Mouse (Mus musculus): ENCODE data around the gene Kif1bp. TPM values are rescaled to one million over a fixed set of nuclear protein-coding genes. Genes with fewer than 3 reads are reported as not detected.

Kif1bp gene
- total RNA-seq, 2 experiments from 2014 or later, result 180 to 185 TPM

DNA sequence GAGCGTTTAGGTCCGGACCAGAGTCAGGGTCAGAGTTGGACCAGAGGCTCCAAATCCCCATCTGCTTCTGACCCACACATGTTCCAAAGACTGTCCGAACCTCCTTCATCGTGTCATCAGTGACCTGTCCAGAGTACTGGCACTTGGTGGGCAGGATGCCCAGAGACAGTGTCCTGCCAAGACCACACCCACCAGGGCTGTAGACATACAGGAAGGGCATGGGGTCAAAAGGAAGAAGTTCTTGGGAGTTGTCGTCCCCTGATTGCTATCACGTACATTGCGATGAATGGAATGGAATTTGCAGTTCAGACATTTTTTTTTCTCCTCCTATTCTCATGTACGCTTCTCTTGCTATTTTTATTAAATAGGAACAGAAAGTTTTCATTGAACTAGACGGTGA lies 48.1 kb downstream of the Kif1bp start:
- intact Hi-C loops (cut with DNase I), result no loop called here
- TF ChIP-seq CTCF (IDR thresholded peaks at IDR 0.05), result no peak
- DNase-seq (ENCODE audit: extremely low spot score in 1 of 2, low spot score in 2 of 2), result no peak
- no peak overlapping the region for H3K4me3 ChIP-seq
- H3K27ac ChIP-seq, result no peak overlapping the region

DNA sequence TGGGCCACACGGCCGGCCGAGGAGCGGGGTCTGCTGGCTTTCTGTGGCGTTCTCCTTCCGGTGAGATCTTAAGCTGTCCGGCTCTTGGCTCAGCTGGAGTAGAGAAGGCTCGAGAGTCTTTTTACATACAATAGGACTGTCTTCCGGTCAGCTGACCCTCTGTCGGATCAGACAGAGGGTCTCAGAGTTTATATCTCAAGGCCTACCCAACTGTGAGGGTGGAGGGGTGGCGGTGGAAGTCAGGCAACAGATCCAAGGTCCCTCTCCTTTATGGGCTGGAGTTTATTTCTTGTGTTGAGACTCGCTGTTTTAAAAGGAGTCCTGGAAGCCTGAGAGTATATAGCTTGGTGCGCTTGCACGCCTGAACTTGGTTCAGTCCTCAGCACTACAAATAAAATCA lies 50.9 kb downstream of the Kif1bp start, which contains the start of gene Srgn:
Srgn (minus strand) TSS at position 101 of the 400 bp plus-strand sequence.
- H3K4me3 ChIP-seq, result no peak within 1 kb of the TSS
- intact Hi-C loops (cut with DNase I), result no loop called here
- TF ChIP-seq CTCF (IDR thresholded peaks at IDR 0.05), result no peak
- DNase-seq (ENCODE audit: extremely low spot score in 1 of 2, low spot score in 2 of 2), result no peak
- no peak within 1 kb of the TSS for H3K27ac ChIP-seq

DNA sequence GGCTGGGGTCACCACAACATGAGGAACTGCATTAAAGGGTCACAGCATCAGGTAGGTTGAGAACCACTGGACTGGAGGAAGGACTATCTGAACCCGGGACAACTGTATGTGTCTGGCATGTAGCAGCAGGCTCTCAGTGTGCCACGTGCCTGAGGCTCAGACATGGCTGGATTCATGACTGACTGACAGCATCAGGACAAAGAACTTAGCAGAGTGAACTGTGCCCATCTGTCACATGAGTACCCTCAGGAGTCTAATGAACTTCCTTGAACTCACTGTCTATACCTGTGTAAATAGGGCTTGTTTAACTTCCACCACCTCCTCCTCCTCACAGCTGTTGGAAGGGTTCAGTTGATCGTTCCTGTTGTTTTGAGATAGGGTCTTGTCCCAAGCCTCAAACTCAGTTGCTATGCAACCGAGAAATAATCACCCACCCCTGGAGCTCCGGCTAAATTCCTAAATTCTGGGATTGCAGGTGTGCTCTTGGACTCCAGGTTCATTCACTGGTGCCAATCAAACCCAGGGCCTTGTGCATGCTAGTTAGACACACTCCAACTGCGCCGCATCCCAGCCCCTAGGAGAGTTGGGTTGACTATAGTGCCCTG lies 55.8 kb downstream of the Kif1bp start:
- intact Hi-C loops (cut with DNase I), result no loop called here
- H3K27ac ChIP-seq, result no peak overlapping the region
- no peak for DNase-seq (ENCODE audit: extremely low spot score in 1 of 2, low spot score in 2 of 2)
- TF ChIP-seq CTCF (IDR thresholded peaks at IDR 0.05), result no peak
- no peak overlapping the region for H3K4me3 ChIP-seq

DNA sequence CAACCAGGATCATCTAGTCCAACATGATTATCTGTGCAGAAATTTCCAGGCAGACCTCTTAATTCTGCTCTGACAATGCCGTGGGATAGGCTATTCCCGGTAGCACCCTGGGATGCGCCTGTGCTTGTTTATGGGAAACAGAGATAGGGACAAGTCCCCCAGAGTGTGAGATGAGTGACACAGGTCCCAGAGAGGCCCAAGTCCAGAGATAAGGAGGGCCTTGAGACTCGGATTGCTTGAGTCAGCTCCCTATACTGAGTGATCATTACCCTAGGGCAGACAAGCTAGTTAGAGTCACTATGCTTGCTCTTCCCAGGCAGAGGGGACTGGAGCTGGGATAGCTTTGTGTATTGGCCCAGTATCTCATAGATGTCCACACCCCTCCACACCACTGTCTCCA lies 56.5 kb downstream of the Kif1bp start:
- TF ChIP-seq CTCF (IDR thresholded peaks at IDR 0.05), result no peak
- DNase-seq (ENCODE audit: extremely low spot score in 1 of 2, low spot score in 2 of 2), result no peak
- no peak overlapping the region for H3K4me3 ChIP-seq
- H3K27ac ChIP-seq, result no peak overlapping the region
- intact Hi-C loops (cut with DNase I), result no loop called here

DNA sequence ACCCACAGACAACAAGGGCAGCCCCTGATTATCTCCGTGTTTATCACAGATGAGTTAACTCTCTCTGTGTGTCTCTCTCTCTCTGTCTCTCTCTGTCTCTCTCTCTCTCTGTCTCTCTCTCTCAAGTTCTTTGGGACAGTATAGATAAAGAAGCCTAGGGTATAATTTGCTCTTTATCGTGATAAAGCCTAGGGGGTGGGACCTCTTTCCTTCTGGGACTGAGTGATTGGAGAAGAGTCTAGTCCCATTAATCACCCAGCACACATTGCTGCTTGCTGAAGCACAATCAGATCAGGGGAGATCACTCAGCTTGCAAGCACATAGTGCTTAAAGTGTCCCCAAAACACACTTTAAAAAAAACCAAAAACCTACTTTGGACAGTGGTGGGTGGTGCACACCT lies 57.3 kb downstream of the Kif1bp start:
- DNase-seq (ENCODE audit: extremely low spot score in 1 of 2, low spot score in 2 of 2), result no peak
- Histone ChIP-seq H3K4me3 (no peak overlapping the region), H3K27ac (no peak overlapping the region)
- TF ChIP-seq CTCF (IDR thresholded peaks at IDR 0.05), result no peak
- intact Hi-C loops (cut with DNase I), result no loop called here

DNA sequence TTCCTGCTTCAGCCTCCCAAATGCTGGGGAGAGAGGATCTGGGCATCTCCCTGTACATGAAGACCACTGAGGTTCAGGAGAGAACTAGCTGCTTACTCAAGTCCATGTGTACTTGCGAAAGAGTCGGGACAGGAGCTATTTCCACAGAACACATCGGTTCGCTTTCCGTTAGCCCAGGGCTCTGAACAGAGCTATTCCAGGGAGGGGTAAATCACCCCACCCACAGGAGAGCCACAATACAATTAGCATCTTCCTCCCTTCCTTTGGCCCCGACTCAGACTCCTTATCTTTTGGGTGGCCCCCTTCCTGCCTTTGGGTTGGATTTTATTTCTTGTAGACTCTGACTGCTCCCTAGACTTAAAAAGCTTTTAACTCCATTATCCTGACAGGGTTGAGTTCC lies 60.7 kb downstream of the Kif1bp start:
- intact Hi-C loops (cut with DNase I), result no loop called here
- no peak for TF ChIP-seq CTCF (IDR thresholded peaks at IDR 0.05)
- DNase-seq (ENCODE audit: extremely low spot score in 1 of 2, low spot score in 2 of 2), result no peak
- Histone ChIP-seq H3K4me3 (no peak overlapping the region), H3K27ac (no peak overlapping the region)

DNA sequence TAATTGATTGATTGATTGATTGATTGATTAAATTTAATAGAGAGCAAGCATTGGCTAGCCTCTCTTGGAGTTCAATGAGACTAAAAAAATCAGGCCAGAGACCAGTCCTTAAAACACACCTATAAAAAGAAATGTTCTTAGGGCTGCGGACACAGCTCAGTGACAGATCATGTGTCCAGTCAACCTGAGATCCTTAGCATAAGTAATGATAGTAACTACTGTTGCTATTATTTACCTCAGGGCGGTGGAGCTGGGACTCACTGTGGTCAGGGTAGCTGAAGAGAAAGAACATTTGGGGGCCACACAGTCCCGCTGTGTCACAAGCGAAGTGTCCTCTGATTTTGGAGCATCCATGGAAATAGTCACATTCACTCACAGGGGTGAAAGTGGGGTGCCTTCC lies 65.4 kb downstream of the Kif1bp start:
- no peak for TF ChIP-seq CTCF (IDR thresholded peaks at IDR 0.05)
- Histone ChIP-seq H3K4me3 (no peak overlapping the region), H3K27ac (no peak overlapping the region)
- intact Hi-C loops (cut with DNase I), result no loop called here
- no peak for DNase-seq (ENCODE audit: extremely low spot score in 1 of 2, low spot score in 2 of 2)

DNA sequence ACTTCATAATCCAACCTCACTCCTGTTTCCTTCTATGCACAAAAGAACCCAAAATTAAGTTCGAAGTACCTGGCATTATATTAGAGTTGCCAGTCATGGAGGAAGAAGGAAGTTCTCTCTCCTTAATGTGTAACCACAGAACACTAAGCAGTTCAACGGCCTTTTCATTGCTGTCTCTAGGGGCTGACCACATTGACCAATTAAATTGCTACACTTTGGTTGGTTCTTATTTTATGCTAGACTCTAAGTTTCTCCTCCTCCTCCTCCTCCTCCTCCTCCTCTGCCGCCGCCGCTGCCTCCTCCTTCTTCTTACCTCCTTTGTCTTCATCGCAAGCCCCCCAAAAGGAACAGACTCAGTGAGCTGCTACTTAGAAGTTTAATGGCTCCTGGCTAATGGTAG lies 66.7 kb downstream of the Kif1bp start:
- TF ChIP-seq CTCF (IDR thresholded peaks at IDR 0.05), result no peak
- Histone ChIP-seq H3K4me3 (no peak overlapping the region), H3K27ac (no peak overlapping the region)
- DNase-seq (ENCODE audit: extremely low spot score in 1 of 2, low spot score in 2 of 2), result no peak
- intact Hi-C loops (cut with DNase I), result no loop called here

DNA sequence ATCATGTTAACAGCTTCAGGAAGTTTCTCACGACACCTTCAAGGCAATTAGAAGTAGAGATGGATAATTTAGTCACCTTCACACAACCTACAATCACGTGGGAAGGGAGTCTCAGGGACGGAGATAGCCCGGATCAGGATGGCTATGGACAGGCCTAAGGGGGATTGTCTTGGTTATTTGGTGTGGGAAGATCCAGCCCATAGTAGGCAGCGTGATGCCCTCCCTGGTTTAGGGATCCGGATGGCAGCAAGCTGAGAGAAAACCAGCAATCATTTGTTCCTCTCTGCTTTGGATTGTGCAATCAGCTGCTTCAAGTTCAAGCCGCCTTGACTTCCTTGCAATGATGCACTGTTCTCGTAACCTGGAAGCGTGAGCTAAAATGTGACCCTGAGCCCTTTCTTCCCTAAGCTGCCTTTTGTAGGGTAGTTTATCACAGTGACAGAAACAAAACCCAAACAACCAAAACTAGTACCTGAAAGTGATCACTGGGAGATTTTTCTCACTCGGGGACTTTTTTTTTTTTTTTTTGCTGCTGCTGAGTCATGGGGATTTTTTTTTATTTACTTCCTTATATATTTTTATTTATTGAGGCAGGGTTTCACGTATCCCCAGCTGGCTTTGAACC lies 69.1 kb downstream of the Kif1bp start:
- TF ChIP-seq CTCF (IDR thresholded peaks at IDR 0.05), result no peak
- H3K4me3 ChIP-seq, result no peak overlapping the region
- H3K27ac ChIP-seq, result peak overlapping the region; percentile 61; the same call in 1 of the 2 replicates
- intact Hi-C loops (cut with DNase I), result no loop called here
- no peak for DNase-seq (ENCODE audit: extremely low spot score in 1 of 2, low spot score in 2 of 2)

DNA sequence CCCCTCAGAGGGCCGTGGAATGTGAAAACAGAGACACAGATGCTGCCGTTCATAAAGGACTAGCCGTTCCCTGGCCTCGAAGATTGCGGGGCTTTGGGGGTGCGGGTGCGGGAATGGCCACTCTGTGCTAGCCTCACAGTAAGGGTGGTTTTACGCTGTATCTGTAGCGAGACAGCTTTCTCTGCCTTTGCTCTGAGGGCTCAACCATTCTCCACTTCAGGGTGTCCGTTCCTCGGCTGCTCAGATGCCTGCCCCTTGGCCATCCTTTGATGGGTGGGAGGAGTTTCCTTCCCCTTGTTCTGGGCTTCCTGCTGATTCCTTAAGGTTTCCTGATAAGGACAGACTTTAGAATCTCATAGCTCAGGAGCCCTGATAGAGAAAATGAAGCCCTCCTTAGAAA lies 69.8 kb downstream of the Kif1bp start:
- no peak for DNase-seq (ENCODE audit: extremely low spot score in 1 of 2, low spot score in 2 of 2)
- Histone ChIP-seq H3K27ac (peak overlapping the region; percentile 71), H3K4me3 (peak overlapping the region; percentile 46)
- intact Hi-C loops (cut with DNase I), result no loop called here
- no peak for TF ChIP-seq CTCF (IDR thresholded peaks at IDR 0.05)

DNA sequence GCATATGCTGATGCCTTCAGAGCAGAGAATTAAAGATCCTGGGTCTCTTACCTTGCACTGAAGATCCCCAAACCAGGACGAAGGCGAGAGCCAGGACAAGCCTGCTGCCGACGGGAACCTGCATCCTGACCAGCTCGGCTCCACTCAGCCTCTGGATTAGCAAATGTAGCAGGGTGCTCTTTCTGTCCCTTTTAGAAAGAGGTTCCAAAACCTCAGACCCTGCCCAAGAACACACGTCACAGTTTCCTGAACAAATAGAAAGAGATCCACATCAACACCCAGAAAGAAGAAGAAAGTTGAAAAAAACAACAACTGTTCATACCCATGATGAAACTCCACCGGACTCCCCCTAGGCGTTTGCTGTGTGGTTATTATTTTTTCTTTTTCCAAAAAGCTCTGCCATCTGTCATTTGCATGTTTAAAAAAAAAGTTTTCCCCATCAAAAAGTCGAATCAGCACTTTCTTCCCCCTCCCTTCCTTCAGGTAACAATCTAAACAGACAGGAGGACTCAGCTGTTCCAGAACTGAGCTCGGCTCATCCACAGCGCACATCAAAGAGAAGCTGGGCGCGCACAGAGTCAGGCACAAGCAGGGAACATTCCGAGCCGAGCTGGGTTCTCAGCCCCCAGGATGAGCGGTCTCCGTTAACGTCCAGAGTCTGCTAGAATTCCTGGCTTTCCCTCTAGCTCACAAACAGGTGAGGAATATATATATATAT lies 70.5 kb downstream of the Kif1bp start:
- DNase-seq (ENCODE audit: extremely low spot score in 1 of 2, low spot score in 2 of 2), result no peak
- TF ChIP-seq CTCF (IDR thresholded peaks at IDR 0.05), result no peak
- peak overlapping the region; percentile 71 for H3K27ac ChIP-seq
- H3K4me3 ChIP-seq, result peak overlapping the region; percentile 46
- intact Hi-C loops (cut with DNase I), result no loop called here

DNA sequence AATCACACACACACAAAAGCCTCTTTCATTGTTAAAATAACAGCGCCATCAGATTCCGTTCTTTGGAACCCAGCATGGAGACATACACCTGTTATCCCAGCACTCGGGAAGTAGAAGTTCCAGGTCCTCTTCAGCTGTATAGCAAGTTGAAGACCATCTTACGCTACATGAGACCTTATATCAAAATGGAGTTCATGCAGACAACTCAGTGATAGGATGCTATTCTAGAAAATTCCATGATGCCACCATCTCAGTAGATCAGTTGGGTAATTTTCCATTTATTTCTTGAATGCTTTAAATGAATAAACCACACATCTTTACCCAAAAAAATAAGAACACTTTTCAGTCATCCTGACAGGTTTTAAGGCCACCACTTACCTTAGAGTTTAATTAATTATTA lies 71.2 kb downstream of the Kif1bp start:
- DNase-seq (ENCODE audit: extremely low spot score in 1 of 2, low spot score in 2 of 2), result no peak
- Histone ChIP-seq H3K4me3 (peak overlapping the region; percentile 46), H3K27ac (no peak overlapping the region)
- intact Hi-C loops (cut with DNase I), result no loop called here
- no peak for TF ChIP-seq CTCF (IDR thresholded peaks at IDR 0.05)

All from left cerebral cortex, adult 2 months (tissue).